Mouse (Mus musculus) CH12.LX (cell line): ENCODE results near the gene Kdm1b.

Experiments used
- CTCF ChIP-seq, 2 experiments: IDR thresholded peaks in 1 of 2; conservative IDR thresholded peaks in 1 of 2; 2 replicates each; pipeline ENCODE4 v1.5.1; 2011 to 2012; ENCODE audit warnings: low read depth in 2 of 2, low read length in 2 of 2, improper control_type of control experiment in 1 of 2, inconsistent platforms in 1 of 2, mild to moderate bottlenecking in 1 of 2, moderate library complexity in 1 of 2
- MXI1 ChIP-seq: IDR thresholded peaks from 2 replicates; pipeline ENCODE4 v1.6.1; 2011; ENCODE audit warnings: mild to moderate bottlenecking, low read depth, low read length, improper control_type of control experiment
- UBTF ChIP-seq: IDR thresholded peaks from 2 replicates; pipeline ENCODE4 v1.6.1; 2012; ENCODE audit warnings: low read depth, mild to moderate bottlenecking, inconsistent platforms, low read length, improper control_type of control experiment, moderate library complexity

- TF ChIP-seq MXI1, result no peak
- peak in 1 of 2 experiments; percentile 32; a peak in 1 of 4 replicates for TF ChIP-seq CTCF (conservative IDR thresholded peaks at IDR 0.05 in 1 of 2, IDR thresholded peaks at IDR 0.05 in 1 of 2; ENCODE audit: low read depth in 2 of 2, low read length in 2 of 2)
- no peak for TF ChIP-seq UBTF
Measured at GRCm38 (mm10) chr13:47042024-47042633, 1.2 kb upstream of the Kdm1b start.
